Mouse (Mus musculus): Measurements from ENCODE around the gene Ift80.
"Not testable (repeated sequence)": the region's sequence is repeated elsewhere in the genome, so short reads cannot be mapped to it uniquely, and the experiment has no call there.

DNA sequence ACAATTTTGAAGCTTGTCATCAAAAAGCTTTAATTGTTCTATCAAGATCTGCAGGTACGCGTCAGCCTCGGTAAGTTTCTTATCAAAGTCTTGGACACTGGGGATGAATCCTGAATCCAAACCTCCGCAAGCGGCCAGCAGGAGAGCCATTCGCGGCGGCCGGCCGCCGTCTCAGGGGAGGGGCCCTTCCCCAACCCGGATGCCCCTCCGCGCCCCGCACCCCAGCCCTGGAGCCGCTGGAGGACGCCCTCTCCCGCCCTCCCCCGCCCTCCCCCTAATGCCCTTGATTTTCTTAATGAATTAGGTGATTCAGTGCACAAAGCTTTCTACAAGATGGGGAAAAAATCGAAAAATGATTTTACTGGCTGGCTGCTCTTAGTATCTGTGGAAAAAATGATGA is 101.7 kb downstream of the Ift80 start:
- TF ChIP-seq MYC (IDR thresholded peaks at IDR 0.05; ENCODE audit: low read depth, low read length); POLR2A (IDR thresholded peaks at IDR 0.05; ENCODE audit: low read depth, low read length); TBP (conservative IDR thresholded peaks at IDR 0.05; ENCODE audit: low read depth, low read length); EP300 (IDR thresholded peaks at IDR 0.05; ENCODE audit: low read length); CTCF (conservative IDR thresholded peaks at IDR 0.05 in 1 of 2, IDR thresholded peaks at IDR 0.05 in 1 of 2; ENCODE audit: low read depth in 2 of 2, low read length in 2 of 2); PAX5 (IDR thresholded peaks at IDR 0.05; ENCODE audit: low read length): not testable (repeated sequence)
